ENCODE assay signal across 17 mouse cellular contexts in the genomic region with DNA sequence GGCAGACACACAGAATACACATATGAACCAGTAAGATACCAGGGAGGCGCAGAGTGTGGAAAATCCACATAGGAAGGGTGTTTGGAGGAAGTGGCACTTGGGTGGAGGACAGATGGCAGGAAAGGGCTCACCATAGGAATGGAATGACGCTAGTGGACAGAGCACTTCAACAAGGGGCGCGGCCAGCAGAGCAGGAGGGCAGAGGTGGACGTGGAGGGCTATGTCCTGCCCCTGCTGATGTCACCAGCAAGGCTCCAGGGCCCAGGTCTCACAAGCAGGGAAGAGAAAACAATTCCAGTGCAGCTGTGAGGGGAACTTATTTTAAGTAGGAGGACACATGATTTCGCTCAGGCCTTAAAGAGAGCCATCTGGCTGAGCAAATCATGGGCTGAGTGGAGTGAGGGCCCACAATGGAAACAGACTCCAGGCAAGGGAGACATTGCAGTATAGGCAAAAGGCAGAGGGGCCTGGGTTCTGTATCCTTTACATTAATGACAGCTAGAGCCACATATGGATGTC. TPM values are rescaled to one million over a fixed set of nuclear protein-coding genes. Genes with fewer than 3 reads are reported as not detected.
DNase-seq lines count a peak whose midpoint lies in the region; ATAC-seq and TF ChIP-seq lines count a peak whose summit lies in the region.
"Had no signal": no experiment of that assay in that cellular context is flagged by ENCODE, and none has a peak within 500 bp of the region (broad histone marks: within the 10 kb centered on the region; RNA-seq: fewer than 3 reads in every experiment).

No protein-coding gene starts in this region.

- TF ChIP-seq CTCF in gastrocnemius, adult 2 months (IDR thresholded peaks at IDR 0.05): no peak
- TF ChIP-seq CTCF in midbrain, postnatal 0 days (IDR thresholded peaks at IDR 0.05): no peak

- intact Hi-C loops in gastrocnemius, adult 2 months (cut with DNase I): no loop called here

- no peak for ATAC-seq in limb, embryonic 13.5 days (ENCODE audit: low FRiP score, low read depth)
- ATAC-seq in limb, embryonic 15.5 days (ENCODE audit: insufficient number of reproducible peaks, low FRiP score, low TSS enrichment, low read depth): no peak; the same call in 1 of the 2 replicates
- no peak for ATAC-seq in midbrain, postnatal 0 days (ENCODE audit: low FRiP score)
- ATAC-seq: forebrain, embryonic 14.5 days; hindbrain, embryonic 16.5 days; Patski had no signal

- WGBS in limb, embryonic 13.5 days: 69% methylated on average over 6 of the region's 6 CpGs
- 82% methylated on average over 6 of the region's 6 CpGs for WGBS in limb, embryonic 10.5 days
- WGBS in limb, embryonic 15.5 days: 70% methylated on average over 6 of the region's 6 CpGs
- WGBS in midbrain, postnatal 0 days: 83% methylated on average over 6 of the region's 6 CpGs

- 0 out of 2 replicates have a peak, but pooled peaks cover 8% of the 10 kb centered on the region for H3K4me1 ChIP-seq in limb, embryonic 13.5 days
- 0 out of 2 replicates have a peak, but pooled peaks cover 3% of the 10 kb centered on the region for H3K4me1 ChIP-seq in limb, embryonic 10.5 days
- H3K4me1 ChIP-seq in limb, embryonic 15.5 days: peaks cover 13% of the 10 kb centered on the region
- no peaks in the 10 kb centered on the region for H3K4me1 ChIP-seq in midbrain, postnatal 0 days (ENCODE audit: insufficient read depth, low read length)
- H3K4me1 ChIP-seq: midbrain, embryonic 12.5 days had no signal

- H3K27ac ChIP-seq in gastrocnemius, adult 2 months: peak overlapping the region; percentile 85
- peak overlapping the region; percentile 10; the same call in 1 of the 2 replicates for H3K27ac ChIP-seq in limb, embryonic 13.5 days
- no peak overlapping the region for H3K27ac ChIP-seq in limb, embryonic 10.5 days
- H3K27ac ChIP-seq in limb, embryonic 15.5 days: peak overlapping the region; percentile 43; the same call in 1 of the 2 replicates
- H3K27ac ChIP-seq in midbrain, postnatal 0 days (ENCODE audit: low read depth, low read length): no peak overlapping the region
- H3K27ac ChIP-seq: heart, embryonic 15.5 days; midbrain, embryonic 12.5 days had no signal

- DNase-seq in gastrocnemius, adult 2 months: no peak
- DNase-seq in gastrocnemius, postnatal 4 days (ENCODE audit: low spot score in 2 of 2): no peak
- DNase-seq in limb, embryonic 10.5 days (ENCODE audit: low spot score): no peak
- DNase-seq in lung, postnatal 4 days: peak; percentile 59 to 72
- no peak for DNase-seq in gastrocnemius, postnatal 10 days
- no peak for DNase-seq in midbrain, postnatal 0 days (ENCODE audit: low spot score)
- DNase-seq: cerebellum, postnatal 36 days; kidney, adult 18-20 months; lung, embryonic 14.5 days had no signal

- no peaks in the 10 kb centered on the region for H3K27me3 ChIP-seq in limb, embryonic 13.5 days
- H3K27me3 ChIP-seq in limb, embryonic 10.5 days (ENCODE audit: low read depth, poor library complexity, severe bottlenecking): no peaks in the 10 kb centered on the region
- no peaks in the 10 kb centered on the region for H3K27me3 ChIP-seq in limb, embryonic 15.5 days
- H3K27me3 ChIP-seq in midbrain, postnatal 0 days (ENCODE audit: insufficient read depth, low read length): no peaks in the 10 kb centered on the region
- H3K27me3 ChIP-seq: heart, embryonic 15.5 days; midbrain, embryonic 12.5 days; Patski had no signal

- no peak overlapping the region for H3K4me3 ChIP-seq in gastrocnemius, adult 2 months
- H3K4me3 ChIP-seq in limb, embryonic 13.5 days: no peak overlapping the region
- H3K4me3 ChIP-seq in limb, embryonic 10.5 days: no peak overlapping the region
- no peak overlapping the region for H3K4me3 ChIP-seq in limb, embryonic 15.5 days
- H3K4me3 ChIP-seq in midbrain, postnatal 0 days (ENCODE audit: low read depth, low read length): no peak overlapping the region
- H3K4me3 ChIP-seq: heart, embryonic 15.5 days; midbrain, embryonic 12.5 days; myocyte had no signal

- peaks cover 72% of the 10 kb centered on the region for H3K36me3 ChIP-seq in limb, embryonic 13.5 days
- peaks cover 46% of the 10 kb centered on the region for H3K36me3 ChIP-seq in limb, embryonic 10.5 days
- peaks cover 54% of the 10 kb centered on the region for H3K36me3 ChIP-seq in limb, embryonic 15.5 days
- H3K36me3 ChIP-seq in midbrain, postnatal 0 days (ENCODE audit: insufficient read depth, low read length): no peaks in the 10 kb centered on the region
- H3K36me3 ChIP-seq: heart, embryonic 15.5 days had no signal

- no peak overlapping the region for H3K4me2 ChIP-seq in limb, embryonic 13.5 days (replicated peaks)
- H3K4me2 ChIP-seq in limb, embryonic 15.5 days: no peak overlapping the region
- no peak overlapping the region for H3K4me2 ChIP-seq in midbrain, postnatal 0 days (ENCODE audit: low read depth, low read length, poor library complexity, severe bottlenecking)
- H3K4me2 ChIP-seq: heart, embryonic 15.5 days; lung, embryonic 14.5 days; midbrain, embryonic 12.5 days had no signal

- no peak overlapping the region for H3K9ac ChIP-seq in limb, embryonic 13.5 days
- no peak overlapping the region for H3K9ac ChIP-seq in limb, embryonic 15.5 days
- H3K9ac ChIP-seq in midbrain, postnatal 0 days (replicated peaks; ENCODE audit: low read length, poor library complexity, severe bottlenecking): no peak overlapping the region
- H3K9ac ChIP-seq: heart, embryonic 15.5 days; lung, embryonic 14.5 days; midbrain, embryonic 12.5 days had no signal

- H3K9me3 ChIP-seq in limb, embryonic 13.5 days: no peaks in the 10 kb centered on the region
- H3K9me3 ChIP-seq in limb, embryonic 10.5 days (replicated peaks): no peaks in the 10 kb centered on the region
- H3K9me3 ChIP-seq in limb, embryonic 15.5 days: no peaks in the 10 kb centered on the region
- no peaks in the 10 kb centered on the region for H3K9me3 ChIP-seq in midbrain, postnatal 0 days (ENCODE audit: low read length)
- H3K9me3 ChIP-seq: heart, embryonic 15.5 days; midbrain, embryonic 12.5 days had no signal

RNA-seq across cellular contexts. Expression of gene Efhc1, which starts 58.9 kb away (rescaled TPM):
- under 1 TPM; 0.18 to 0.50 TPM for total RNA-seq in gastrocnemius, adult 2 months (2021)
- total RNA-seq in gastrocnemius, postnatal 4 days (2021): 1 to 10 TPM; 2.9 to 5.0 TPM
- 1.9 and 3.1 TPM in 2 replicates for polyA plus RNA-seq in limb, embryonic 13.5 days (2015; fragmentation: Nextera tagmentation; extraction: Ambion mirVana)
- polyA plus RNA-seq in limb, embryonic 10.5 days (2016; fragmentation: Nextera tagmentation; extraction: Ambion mirVana): 1.5 and 1.7 TPM in 2 replicates
- 2.9 and 3.4 TPM in 2 replicates for polyA plus RNA-seq in limb, embryonic 15.5 days (2015; fragmentation: Nextera tagmentation; extraction: Ambion mirVana)
- total RNA-seq in gastrocnemius, postnatal 10 days (2021): 1 to 10 TPM in 1 of 2 experiments, under 1 TPM in 1; 0.96 to 1.5 TPM
- total RNA-seq in midbrain, postnatal 0 days (2014; rRNA removed): 1.1 and 15.6 TPM in 2 replicates
- 1.5 and 1.6 TPM in 2 replicates for polyA plus RNA-seq in midbrain, postnatal 0 days (2015; fragmentation: Nextera tagmentation; extraction: Ambion mirVana)

Comparison
In these comparisons a context has a peak if more than half of its experiments do, and no peak if none do; other contexts are left out.
1. H3K27ac ChIP-seq: peak in gastrocnemius, adult 2 months (single experiment), limb, embryonic 13.5 days (single experiment) and limb, embryonic 15.5 days (single experiment); none in limb, embryonic 10.5 days (single experiment) and midbrain, postnatal 0 days (single experiment).
2. DNase-seq: peak in lung, postnatal 4 days (2 of 2); none in gastrocnemius, adult 2 months (single experiment), gastrocnemius, postnatal 4 days (0 of 2), limb, embryonic 10.5 days (single experiment), gastrocnemius, postnatal 10 days (single experiment) and midbrain, postnatal 0 days (single experiment).